Mouse (Mus musculus): Measurements from ENCODE around the gene Gabrg3. TPM values are rescaled to one million over a fixed set of nuclear protein-coding genes. Genes with fewer than 3 reads are reported as not detected.

The Gabrg3 gene
- polyA plus RNA-seq, 1 experiment from 2014 or later = 0.04 TPM

DNA sequence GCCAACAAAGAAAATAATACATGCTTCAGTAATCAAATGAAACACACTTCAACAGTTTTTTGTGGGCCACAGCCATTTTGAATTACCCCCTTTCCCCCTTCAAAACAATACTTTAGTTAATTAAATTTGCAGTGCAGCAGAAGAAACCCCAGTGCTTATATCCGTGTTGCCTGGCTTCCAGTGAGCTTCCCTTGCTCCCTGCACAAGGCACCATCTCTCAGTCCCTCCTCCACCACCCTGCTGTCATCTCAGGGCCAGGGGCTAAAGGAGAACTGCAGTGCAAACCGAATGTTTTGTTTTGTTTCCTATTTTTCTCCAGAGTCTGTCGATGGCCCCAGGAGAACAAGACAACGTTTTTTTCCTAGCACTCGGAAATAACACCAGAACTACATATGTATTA is 233.2 kb downstream of the Gabrg3 start:
- Histone ChIP-seq H3K27me3 (ENCODE audit: control insufficient read depth, insufficient read depth, low read depth, low read length) (no peaks in the 10 kb centered on the region), H3K9ac (ENCODE audit: low read depth, low read length) (no peak overlapping the region), H3K9me3 (replicated peaks; ENCODE audit: control insufficient read depth, low read length) (no peaks in the 10 kb centered on the region), H3K4me1 (ENCODE audit: control insufficient read depth, low read depth, low read length) (no peaks in the 10 kb centered on the region), H3K4me2 (ENCODE audit: low read depth, low read length) (no peak overlapping the region), H3K36me3 (ENCODE audit: control insufficient read depth, insufficient read depth) (no peaks in the 10 kb centered on the region), H3K4me3 (ENCODE audit: low read depth, low read length) (no peak overlapping the region), H3K27ac (ENCODE audit: low read length) (no peak overlapping the region)
- 40% methylated on average over 5 of the region's 5 CpGs for WGBS (ENCODE audit: insufficient replicate concordance)
- ATAC-seq (ENCODE audit: low read depth) = no peak

DNA sequence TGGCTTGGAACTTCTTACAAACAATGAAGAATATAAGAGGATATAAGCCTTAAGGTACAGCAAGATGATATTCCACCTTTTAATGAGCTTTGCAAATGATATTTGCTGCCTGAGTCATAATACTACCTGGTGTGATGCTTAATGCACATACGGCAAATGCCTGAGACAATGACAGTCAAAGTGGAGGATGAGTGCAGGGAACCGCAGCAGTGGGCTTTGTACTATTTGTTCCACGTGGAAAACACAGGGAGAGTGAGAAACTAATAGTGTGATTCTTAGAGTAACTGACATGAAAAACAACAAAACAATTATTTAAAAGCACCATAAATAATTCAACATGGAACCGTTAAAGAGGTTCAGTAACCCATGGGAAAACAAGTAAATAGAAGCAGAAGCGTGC is 236.2 kb downstream of the Gabrg3 start:
- H3K4me3 ChIP-seq (ENCODE audit: low read depth, low read length) = no peak overlapping the region
- no peaks in the 10 kb centered on the region for H3K27me3 ChIP-seq (ENCODE audit: control insufficient read depth, insufficient read depth, low read depth, low read length)
- WGBS (ENCODE audit: insufficient replicate concordance) = 52% methylated on average over 5 of the region's 5 CpGs
- H3K36me3 ChIP-seq (ENCODE audit: control insufficient read depth, insufficient read depth) = no peaks in the 10 kb centered on the region
- H3K9me3 ChIP-seq (replicated peaks; ENCODE audit: control insufficient read depth, low read length) = no peaks in the 10 kb centered on the region
- no peak overlapping the region for H3K9ac ChIP-seq (ENCODE audit: low read depth, low read length)
- ATAC-seq (ENCODE audit: low read depth) = no peak
- no peaks in the 10 kb centered on the region for H3K4me1 ChIP-seq (ENCODE audit: control insufficient read depth, low read depth, low read length)
- no peak overlapping the region for H3K27ac ChIP-seq (ENCODE audit: low read length)
- H3K4me2 ChIP-seq (ENCODE audit: low read depth, low read length) = no peak overlapping the region

DNA sequence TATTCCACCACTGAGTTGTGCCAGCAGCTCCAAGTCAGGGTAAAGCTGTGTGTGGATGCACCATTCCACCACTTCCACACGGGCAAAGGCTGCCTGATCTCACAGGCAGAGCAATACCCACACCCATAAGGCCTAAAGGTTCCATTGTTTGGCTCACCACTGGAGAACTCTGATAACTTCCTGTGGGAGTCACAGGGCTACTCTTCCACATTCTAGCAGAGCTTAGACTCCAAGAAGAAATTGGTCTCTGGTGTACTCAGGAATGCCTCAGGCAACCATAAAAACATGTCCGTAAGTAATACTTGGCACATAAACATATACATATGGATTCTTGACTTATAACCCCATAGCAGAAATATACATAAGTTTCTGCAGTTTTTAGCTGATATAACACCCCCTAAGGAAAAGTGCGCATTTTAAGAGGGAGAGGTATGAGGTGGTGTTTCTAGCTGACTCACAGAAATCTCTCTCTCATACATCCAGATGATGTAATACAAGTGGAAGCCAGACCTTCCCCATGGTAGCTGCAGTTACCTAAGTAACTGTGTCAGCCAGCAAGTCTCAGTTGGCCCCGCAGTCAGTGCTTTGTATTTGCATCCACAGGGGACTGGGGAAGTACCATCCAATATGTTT is 248.8 kb downstream of the Gabrg3 start:
- H3K36me3 ChIP-seq (ENCODE audit: control insufficient read depth, insufficient read depth) = no peaks in the 10 kb centered on the region
- no peaks in the 10 kb centered on the region for H3K9me3 ChIP-seq (replicated peaks; ENCODE audit: control insufficient read depth, low read length)
- H3K4me3 ChIP-seq (ENCODE audit: low read depth, low read length) = no peak overlapping the region
- 54% methylated on average over 4 of the region's 4 CpGs for WGBS (ENCODE audit: insufficient replicate concordance)
- H3K4me2 ChIP-seq (ENCODE audit: low read depth, low read length) = no peak overlapping the region
- H3K27me3 ChIP-seq (ENCODE audit: control insufficient read depth, insufficient read depth, low read depth, low read length) = no peaks in the 10 kb centered on the region
- H3K9ac ChIP-seq (ENCODE audit: low read depth, low read length) = no peak overlapping the region
- H3K4me1 ChIP-seq (ENCODE audit: control insufficient read depth, low read depth, low read length) = no peaks in the 10 kb centered on the region
- no peak overlapping the region for H3K27ac ChIP-seq (ENCODE audit: low read length)
- no peak for ATAC-seq (ENCODE audit: low read depth)

DNA sequence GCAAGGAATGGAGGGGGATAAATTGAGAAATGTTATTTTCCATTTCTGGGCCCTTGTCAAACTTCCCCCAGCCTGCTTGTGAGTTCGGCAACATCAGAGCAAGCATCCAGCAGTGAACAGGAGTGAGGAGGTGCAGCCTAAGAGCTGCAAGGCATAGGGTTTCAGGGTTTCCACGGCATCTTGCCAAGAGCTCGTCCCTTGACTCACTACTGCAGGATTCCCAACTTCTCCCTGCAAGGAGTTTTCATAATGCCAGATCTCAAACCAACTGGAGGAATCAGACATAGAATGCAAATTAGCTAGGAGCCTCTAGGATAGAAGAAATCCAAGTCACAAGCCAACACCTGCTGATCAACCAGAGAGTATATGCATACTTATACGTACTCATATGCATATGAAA is 254.0 kb downstream of the Gabrg3 start:
- no peaks in the 10 kb centered on the region for H3K36me3 ChIP-seq (ENCODE audit: control insufficient read depth, insufficient read depth)
- 52% methylated on average over 4 of the region's 4 CpGs for WGBS (ENCODE audit: insufficient replicate concordance)
- ATAC-seq (ENCODE audit: low read depth) = no peak

DNA sequence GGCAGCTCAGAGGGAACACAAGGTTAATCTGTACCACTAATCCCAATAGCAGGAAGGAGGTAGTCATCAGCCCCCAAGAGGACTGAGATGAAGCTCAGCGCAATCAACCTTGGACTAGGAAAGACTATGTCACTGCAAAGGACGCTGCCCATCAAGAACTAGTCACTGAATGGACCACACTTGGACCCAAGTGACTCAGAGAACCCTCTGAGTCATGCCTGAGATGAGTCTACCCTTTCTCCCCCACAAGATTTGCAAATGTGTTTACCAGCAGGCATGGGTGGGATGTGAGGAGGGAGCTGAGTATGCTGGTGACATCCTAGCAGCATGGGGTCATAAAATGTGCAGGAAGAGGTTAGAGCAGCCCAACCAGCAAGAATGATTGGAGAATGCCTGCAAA is 254.5 kb downstream of the Gabrg3 start:
- H3K9ac ChIP-seq (ENCODE audit: low read depth, low read length) = no peak overlapping the region
- no peak overlapping the region for H3K4me3 ChIP-seq (ENCODE audit: low read depth, low read length)
- no peaks in the 10 kb centered on the region for H3K9me3 ChIP-seq (replicated peaks; ENCODE audit: control insufficient read depth, low read length)
- 53% methylated on average over 2 of the region's 2 CpGs for WGBS (ENCODE audit: insufficient replicate concordance)
- H3K27me3 ChIP-seq (ENCODE audit: control insufficient read depth, insufficient read depth, low read depth, low read length) = no peaks in the 10 kb centered on the region
- H3K4me1 ChIP-seq (ENCODE audit: control insufficient read depth, low read depth, low read length) = no peaks in the 10 kb centered on the region
- no peak overlapping the region for H3K4me2 ChIP-seq (ENCODE audit: low read depth, low read length)
- no peaks in the 10 kb centered on the region for H3K36me3 ChIP-seq (ENCODE audit: control insufficient read depth, insufficient read depth)
- no peak overlapping the region for H3K27ac ChIP-seq (ENCODE audit: low read length)
- ATAC-seq (ENCODE audit: low read depth) = no peak

More for the DNA sequence above, 254.0 kb downstream of the Gabrg3 start:
- Histone ChIP-seq H3K4me1 (ENCODE audit: control insufficient read depth, low read depth, low read length) (no peaks in the 10 kb centered on the region), H3K27me3 (ENCODE audit: control insufficient read depth, insufficient read depth, low read depth, low read length) (no peaks in the 10 kb centered on the region), H3K27ac (ENCODE audit: low read length) (no peak overlapping the region), H3K4me2 (ENCODE audit: low read depth, low read length) (no peak overlapping the region), H3K9ac (ENCODE audit: low read depth, low read length) (no peak overlapping the region), H3K4me3 (ENCODE audit: low read depth, low read length) (no peak overlapping the region), H3K9me3 (replicated peaks; ENCODE audit: control insufficient read depth, low read length) (no peaks in the 10 kb centered on the region)

DNA sequence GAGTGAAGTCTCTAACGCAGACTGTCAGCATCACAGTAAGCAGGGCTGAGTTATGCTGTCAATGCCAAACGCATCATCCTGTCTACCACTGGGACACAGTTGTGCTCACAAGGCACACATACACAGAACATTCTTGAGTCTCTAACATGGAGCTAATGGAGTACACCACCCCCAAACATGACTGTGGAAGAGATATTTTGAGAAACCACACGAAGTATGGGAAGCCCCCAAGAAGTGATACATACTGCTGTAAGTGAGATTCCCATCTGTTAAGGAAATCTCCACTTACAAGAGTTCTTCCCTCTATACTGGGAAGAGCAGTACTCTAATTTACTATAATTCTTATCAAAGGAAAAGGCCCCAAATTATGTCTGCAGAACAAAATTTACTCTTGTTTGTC is 286.9 kb downstream of the Gabrg3 start:
- Histone ChIP-seq H3K27me3 (ENCODE audit: control insufficient read depth, insufficient read depth, low read depth, low read length) (no peaks in the 10 kb centered on the region), H3K4me1 (ENCODE audit: control insufficient read depth, low read depth, low read length) (no peaks in the 10 kb centered on the region), H3K9ac (ENCODE audit: low read depth, low read length) (no peak overlapping the region), H3K4me2 (ENCODE audit: low read depth, low read length) (no peak overlapping the region), H3K27ac (ENCODE audit: low read length) (no peak overlapping the region), H3K36me3 (ENCODE audit: control insufficient read depth, insufficient read depth) (no peaks in the 10 kb centered on the region), H3K9me3 (replicated peaks; ENCODE audit: control insufficient read depth, low read length) (no peaks in the 10 kb centered on the region), H3K4me3 (ENCODE audit: low read depth, low read length) (no peak overlapping the region)
- 51% methylated on average over 3 of the region's 3 CpGs for WGBS (ENCODE audit: insufficient replicate concordance)
- no peak for ATAC-seq (ENCODE audit: low read depth)

DNA sequence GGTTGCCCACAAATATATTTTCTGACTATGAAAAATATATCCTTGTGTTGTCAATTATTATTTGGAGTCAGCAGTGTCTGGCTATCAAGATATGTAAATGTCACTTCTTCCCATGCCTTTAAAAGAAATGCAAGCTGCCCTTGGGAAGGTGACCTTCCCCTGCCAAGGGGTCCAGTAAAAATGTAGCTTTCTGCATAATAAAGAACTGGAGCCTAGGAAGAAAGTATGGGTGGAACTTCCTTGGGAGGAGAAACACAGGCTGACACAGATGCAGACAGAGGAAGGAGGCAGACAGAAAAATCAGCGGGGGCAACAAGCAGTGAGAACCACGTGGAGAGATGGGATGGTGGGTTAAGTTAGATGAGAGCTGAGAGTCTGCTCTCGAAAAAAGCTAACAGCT is 304.9 kb downstream of the Gabrg3 start:
- H3K36me3 ChIP-seq (ENCODE audit: control insufficient read depth, insufficient read depth) = no peaks in the 10 kb centered on the region
- no peak for ATAC-seq (ENCODE audit: low read depth)
- no peaks in the 10 kb centered on the region for H3K27me3 ChIP-seq (ENCODE audit: control insufficient read depth, insufficient read depth, low read depth, low read length)
- no peaks in the 10 kb centered on the region for H3K4me1 ChIP-seq (ENCODE audit: control insufficient read depth, low read depth, low read length)
- no peak overlapping the region for H3K4me3 ChIP-seq (ENCODE audit: low read depth, low read length)
- H3K4me2 ChIP-seq (ENCODE audit: low read depth, low read length) = no peak overlapping the region
- no peaks in the 10 kb centered on the region for H3K9me3 ChIP-seq (replicated peaks; ENCODE audit: control insufficient read depth, low read length)
- 40% methylated on average over 3 of the region's 3 CpGs for WGBS (ENCODE audit: insufficient replicate concordance)
- H3K27ac ChIP-seq (ENCODE audit: low read length) = no peak overlapping the region
- H3K9ac ChIP-seq (ENCODE audit: low read depth, low read length) = no peak overlapping the region

DNA sequence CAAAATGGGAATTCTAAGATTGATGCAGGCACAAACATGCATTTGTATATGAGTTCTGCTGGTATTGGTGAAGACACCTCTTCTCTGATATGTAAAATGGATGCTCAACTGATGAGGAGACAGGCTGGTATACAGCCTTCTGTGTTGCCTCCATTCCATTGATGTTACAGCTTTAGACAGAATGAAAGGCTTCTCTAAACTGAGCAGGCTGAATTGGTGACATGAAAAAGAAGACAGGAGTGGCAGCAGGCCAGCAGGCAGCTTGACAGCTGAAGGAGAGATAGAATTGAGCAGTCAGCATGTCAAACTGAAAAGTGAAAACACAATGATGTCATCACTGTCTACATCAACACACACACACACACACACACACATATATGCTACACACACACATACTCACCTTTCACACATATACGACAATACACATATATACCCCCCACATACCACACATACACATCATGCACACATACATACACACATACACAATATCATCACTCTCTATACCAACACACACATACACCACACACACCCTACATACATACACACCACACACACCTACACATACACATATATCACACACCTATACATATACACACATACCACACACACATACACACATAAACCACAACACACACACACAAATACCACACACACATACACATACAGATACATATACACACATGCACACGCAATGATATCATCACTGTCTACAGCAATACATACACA is 315.4 kb downstream of the Gabrg3 start:
- Histone ChIP-seq H3K27me3 (ENCODE audit: control insufficient read depth, insufficient read depth, low read depth, low read length) (no peaks in the 10 kb centered on the region), H3K4me2 (ENCODE audit: low read depth, low read length) (no peak overlapping the region), H3K4me1 (ENCODE audit: control insufficient read depth, low read depth, low read length) (no peaks in the 10 kb centered on the region), H3K27ac (ENCODE audit: low read length) (no peak overlapping the region), H3K36me3 (ENCODE audit: control insufficient read depth, insufficient read depth) (no peaks in the 10 kb centered on the region), H3K9ac (ENCODE audit: low read depth, low read length) (no peak overlapping the region), H3K4me3 (ENCODE audit: low read depth, low read length) (no peak overlapping the region), H3K9me3 (replicated peaks; ENCODE audit: control insufficient read depth, low read length) (no peaks in the 10 kb centered on the region; the same call in 1 of the 2 replicates)
- no peak for ATAC-seq (ENCODE audit: low read depth)
- 51% methylated on average over 2 of the region's 2 CpGs for WGBS (ENCODE audit: insufficient replicate concordance)

DNA sequence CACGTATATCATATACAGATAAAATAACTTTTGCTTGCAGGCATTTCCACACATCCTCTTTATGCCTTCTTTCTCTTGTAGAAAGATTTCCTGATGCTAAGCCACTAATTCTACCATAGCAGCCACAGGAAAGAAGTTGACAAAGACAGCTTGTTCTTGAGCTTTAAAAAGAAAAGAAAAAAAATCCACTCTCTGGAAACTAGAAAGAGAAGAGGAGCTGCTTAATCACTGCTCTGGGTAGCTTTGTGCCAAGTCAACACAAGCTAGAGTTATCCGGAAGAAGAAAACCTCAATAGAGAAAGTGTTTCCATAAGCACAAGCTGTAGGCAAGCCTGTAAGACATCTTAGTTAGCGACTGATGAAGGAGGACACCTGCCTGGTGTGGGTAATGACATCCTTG is 321.6 kb downstream of the Gabrg3 start:
- no peak for ATAC-seq (ENCODE audit: low read depth)
- Histone ChIP-seq H3K9ac (ENCODE audit: low read depth, low read length) (no peak overlapping the region), H3K4me1 (ENCODE audit: control insufficient read depth, low read depth, low read length) (no peaks in the 10 kb centered on the region), H3K9me3 (replicated peaks; ENCODE audit: control insufficient read depth, low read length) (no peaks in the 10 kb centered on the region), H3K4me3 (ENCODE audit: low read depth, low read length) (no peak overlapping the region), H3K27ac (ENCODE audit: low read length) (no peak overlapping the region), H3K36me3 (ENCODE audit: control insufficient read depth, insufficient read depth) (no peaks in the 10 kb centered on the region), H3K27me3 (ENCODE audit: control insufficient read depth, insufficient read depth, low read depth, low read length) (no peaks in the 10 kb centered on the region), H3K4me2 (ENCODE audit: low read depth, low read length) (no peak overlapping the region)
- WGBS (ENCODE audit: insufficient replicate concordance) = 69% methylated on average over 3 of the region's 3 CpGs
